Mouse (Mus musculus): ENCODE results near the gene Ick.

DNA sequence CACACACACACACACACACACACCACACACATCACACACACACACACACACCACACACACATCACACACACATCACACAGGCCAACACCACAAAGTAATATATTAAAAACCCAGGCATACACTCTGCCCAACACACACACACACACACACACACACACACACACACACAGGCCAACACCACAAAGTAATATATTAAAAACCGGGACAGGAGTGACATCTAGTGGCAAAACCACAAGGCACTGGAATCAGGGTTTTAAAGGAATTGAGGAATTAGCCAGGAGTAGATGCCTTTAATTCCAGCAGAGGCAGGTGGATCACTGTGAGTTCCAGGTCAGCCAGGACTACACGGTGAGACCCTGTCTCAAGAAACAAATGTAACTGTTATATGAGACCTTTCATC is 30.8 kb upstream of the Ick start:
- TF ChIP-seq POLR2A (IDR thresholded peaks at IDR 0.05; ENCODE audit: borderline replicate concordance, extremely low read depth, insufficient read depth, insufficient read length, poor library complexity, severe bottlenecking) (no peak), CTCF (IDR thresholded peaks at IDR 0.05; ENCODE audit: borderline replicate concordance, extremely low read depth, insufficient read depth, insufficient read length) (peak; percentile 25; the same call in 1 of the 2 replicates)

All from brain, embryonic 14.5 days (tissue).